ENCODE assay signal across 9 mouse cellular contexts in genomic region chr1:106043053-106043820, GRCm38 (mm10). TPM values are rescaled to one million over a fixed set of nuclear protein-coding genes. Genes with fewer than 3 reads are reported as not detected.
DNase-seq lines count a peak whose midpoint lies in the region.
"Had no signal": no experiment of that assay in that cellular context is flagged by ENCODE, and none has a peak within 500 bp of the region (broad histone marks: within the 10 kb centered on the region; RNA-seq: fewer than 3 reads in every experiment).

No protein-coding gene starts in this region.

- H3K36me3 ChIP-seq in heart, embryonic 10.5 days = 0 out of 2 replicates have a peak, but pooled peaks cover 4% of the 10 kb centered on the region

- 73% methylated on average over 4 of the region's 4 CpGs for WGBS in heart, embryonic 10.5 days

- H3K27me3 ChIP-seq in heart, embryonic 10.5 days (ENCODE audit: insufficient read depth, poor library complexity, severe bottlenecking) = no peaks in the 10 kb centered on the region

- H3K4me1 ChIP-seq in heart, embryonic 10.5 days = peaks cover 20% of the 10 kb centered on the region

- no peak overlapping the region for H3K27ac ChIP-seq in heart, embryonic 10.5 days
- H3K27ac ChIP-seq: macrophage had no signal

- no peak overlapping the region for H3K4me3 ChIP-seq in heart, embryonic 10.5 days

- peak; percentile 50 for DNase-seq in gastrocnemius, adult 18-20 months (ENCODE audit: low spot score)
- DNase-seq in gastrocnemius, postnatal 10 days = no peak
- peak; percentile 19 for DNase-seq in testis, postnatal 14 days (ENCODE audit: low spot score)
- no peak for DNase-seq in testis, postnatal 10 days (ENCODE audit: low spot score)
- DNase-seq in heart, embryonic 10.5 days (ENCODE audit: low spot score) = peak; percentile 59
- DNase-seq in B cell, adult 2 months = no peak
- DNase-seq in urinary bladder, adult 2 months (ENCODE audit: low spot score) = no peak
- no peak for DNase-seq in embryo, embryonic 9.5 days (ENCODE audit: extremely low spot score)

- H3K9me3 ChIP-seq in heart, embryonic 10.5 days = no peaks in the 10 kb centered on the region

RNA-seq across cellular contexts. Expression of gene Zcchc2, which starts 53.0 kb away (rescaled TPM):
- 10 to 100 TPM in 1 of 2 experiments, 1 to 10 TPM in 1; 7.9 to 11.4 TPM for total RNA-seq in gastrocnemius, adult 18-20 months (2021)
- 1 to 10 TPM; 6.6 to 8.4 TPM for total RNA-seq in gastrocnemius, postnatal 10 days (2021)
- 1.8 and 2.4 TPM in 2 replicates for polyA plus RNA-seq in heart, embryonic 10.5 days (2016; fragmentation: Nextera tagmentation; extraction: Ambion mirVana)
- polyA plus RNA-seq in urinary bladder, adult 2 months (2012; rRNA removed) = 11.1 TPM in 2 replicates

Comparison
In these comparisons a context has a peak if more than half of its experiments do, and no peak if none do; other contexts are left out.
1. DNase-seq: peak in gastrocnemius, adult 18-20 months (single experiment), testis, postnatal 14 days (single experiment) and heart, embryonic 10.5 days (single experiment); none in gastrocnemius, postnatal 10 days (single experiment), testis, postnatal 10 days (single experiment), B cell, adult 2 months (0 of 2), urinary bladder, adult 2 months (single experiment) and embryo, embryonic 9.5 days (single experiment).